Mouse (Mus musculus): ENCODE results near the gene Olfr1141.

Gene Olfr1141

DNA sequence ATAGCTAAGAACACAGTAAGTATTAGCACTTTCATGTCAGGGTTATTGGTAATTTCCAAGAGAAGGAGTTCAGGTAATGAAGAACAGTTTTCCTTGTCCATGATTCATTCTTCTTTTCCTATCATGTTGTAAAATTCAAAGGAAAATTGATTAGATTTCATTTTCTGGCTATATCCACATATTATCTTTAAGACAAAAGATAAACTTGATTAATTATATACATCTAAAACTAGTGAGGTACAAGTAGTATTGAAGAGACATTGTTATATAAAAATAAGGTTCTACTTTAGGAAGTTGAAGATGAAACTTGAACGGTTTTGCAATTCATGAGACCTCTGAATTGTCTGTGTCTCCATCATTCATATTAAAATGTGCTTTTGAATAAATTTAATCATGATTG is at the start of gene Olfr1141:
Olfr1141 (minus strand) TSS at position 101 of the 400 bp plus-strand sequence.
- no peak for DNase-seq (ENCODE audit: extremely low spot score, low read depth, low spot score)

DNA sequence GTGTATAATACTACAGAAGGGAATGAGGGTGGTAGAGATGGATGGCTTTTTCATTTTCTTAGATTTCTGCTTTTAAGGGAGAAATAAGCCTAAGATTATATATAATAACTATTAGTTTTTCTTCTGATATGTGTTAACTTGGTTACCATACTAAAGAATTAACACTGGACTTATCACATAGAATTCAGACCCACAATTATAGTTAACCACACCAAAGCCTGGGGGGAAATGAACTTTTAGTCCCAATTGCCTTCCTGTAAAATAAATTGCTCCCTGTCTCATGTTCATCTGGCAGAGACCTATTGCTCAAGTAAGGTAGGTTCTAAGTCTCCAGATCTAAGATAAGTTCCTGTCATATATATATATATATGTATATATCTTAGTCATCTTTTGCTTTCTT is 46.5 kb upstream of the Olfr1141 start, which contains the start of gene Olfr1143:
Olfr1143 (plus strand) TSS at position 301 of the 400 bp plus-strand sequence.
- no peak for DNase-seq (ENCODE audit: extremely low spot score, low read depth, low spot score)

DNA sequence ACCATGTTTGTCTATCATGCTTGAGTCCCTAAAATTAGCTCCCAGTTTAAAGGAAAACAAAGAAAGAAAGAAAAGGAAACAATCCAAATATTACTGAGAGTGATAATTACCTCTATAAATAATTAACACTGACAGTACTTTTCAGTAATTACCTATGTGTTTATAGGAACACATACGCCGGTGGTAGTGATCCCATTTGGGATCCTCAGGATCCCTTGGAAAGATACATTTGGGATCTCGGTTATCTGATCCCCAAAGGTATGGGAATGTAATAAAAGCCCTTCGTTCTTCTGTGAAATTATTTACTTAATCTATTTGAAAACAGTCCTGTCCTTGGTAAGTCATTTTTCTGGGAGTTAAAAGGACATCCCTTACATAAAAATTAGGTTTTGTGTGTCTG is 25.4 kb upstream of the Olfr1141 start, which contains the start of gene Olfr152:
Olfr152 (plus strand) TSS at position 301 of the 400 bp plus-strand sequence.
- DNase-seq (ENCODE audit: extremely low spot score, low read depth, low spot score), result no peak

DNA sequence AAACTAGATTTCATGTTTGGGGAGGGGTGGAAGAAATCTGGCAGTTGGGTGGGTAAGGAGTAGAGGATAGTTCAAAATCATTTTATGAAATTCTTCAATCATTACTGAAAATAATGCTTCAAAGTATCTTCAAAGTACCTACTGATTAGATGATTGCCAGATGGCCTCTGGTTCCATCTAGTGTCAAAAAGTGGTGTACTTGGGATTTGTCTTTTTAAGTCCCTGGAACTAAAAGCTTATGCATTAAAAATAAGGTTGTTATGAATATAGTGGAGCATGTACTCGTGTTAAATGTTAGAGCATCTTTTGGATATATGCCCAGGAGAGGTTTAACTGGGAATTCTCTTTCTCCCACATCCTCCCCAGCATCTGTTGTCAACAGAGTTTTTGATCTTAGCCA is 22.4 kb upstream of the Olfr1141 start:
- no peak for DNase-seq (ENCODE audit: extremely low spot score, low read depth, low spot score)

DNA sequence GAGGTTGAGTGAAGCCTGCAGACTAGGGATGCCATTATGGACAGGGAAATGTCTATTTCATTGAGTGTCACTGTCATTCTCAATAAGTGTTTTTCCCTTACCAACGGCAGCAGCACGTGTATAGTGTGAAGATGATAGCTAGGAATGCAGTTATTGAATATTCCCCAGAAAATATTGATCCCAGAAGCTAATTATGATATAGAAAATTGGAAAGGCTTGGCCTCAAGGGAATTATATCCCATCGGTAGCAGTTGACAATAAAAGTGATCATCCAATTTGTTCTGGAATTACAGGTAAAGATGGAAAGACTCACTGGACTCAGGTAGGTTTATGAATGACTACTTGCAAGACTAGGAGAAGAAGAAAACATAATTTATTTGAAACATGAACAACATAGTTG is 10.3 kb downstream of the Olfr1141 start, which contains the start of gene Olfr1140:
Olfr1140 (plus strand) TSS at position 301 of the 400 bp plus-strand sequence.
- DNase-seq (ENCODE audit: extremely low spot score, low read depth, low spot score), result no peak

DNA sequence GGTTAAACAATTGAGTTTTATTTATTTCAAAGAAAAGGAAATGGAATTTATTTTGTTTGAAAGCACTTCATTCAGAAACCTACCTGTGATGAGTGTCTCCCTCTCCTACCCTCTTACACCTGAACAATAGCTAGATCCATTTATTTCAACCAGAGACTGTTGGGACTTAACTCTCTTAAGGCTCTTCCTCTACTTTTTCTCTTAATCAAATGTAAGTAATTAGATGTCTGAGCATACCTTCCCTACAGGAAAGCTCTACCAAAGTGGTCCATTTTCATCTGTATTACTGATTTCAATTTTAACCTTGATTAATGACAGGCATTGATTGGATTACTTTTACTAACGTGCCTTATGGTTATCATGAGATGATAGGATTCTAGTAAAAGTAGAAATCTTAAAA is 13.9 kb downstream of the Olfr1141 start, which contains the start of gene Olfr1138:
Olfr1138 (minus strand) TSS at position 101 of the 400 bp plus-strand sequence.
- no peak for DNase-seq (ENCODE audit: extremely low spot score, low read depth, low spot score)

DNA sequence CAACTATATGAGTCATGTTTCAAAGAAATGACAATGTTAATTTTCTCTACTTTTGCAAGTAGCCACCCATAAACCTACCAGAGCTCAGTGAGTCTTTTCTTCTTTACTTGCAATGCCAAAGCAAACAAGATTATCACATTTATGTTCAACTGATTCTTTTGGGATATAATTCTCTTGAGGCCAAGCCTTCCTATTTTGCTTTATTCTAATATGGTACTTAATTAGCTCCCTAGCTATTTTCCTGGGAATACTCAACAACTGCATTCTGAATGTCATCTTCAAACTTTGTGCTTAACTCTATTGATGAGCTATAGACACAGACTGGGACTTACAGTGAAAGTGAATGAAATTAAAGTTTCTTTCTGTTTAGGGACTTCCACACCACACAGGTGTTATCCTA is 40.7 kb downstream of the Olfr1141 start, which contains the start of gene Olfr1137:
Olfr1137 (minus strand) TSS at position 101 of the 400 bp plus-strand sequence.
- DNase-seq (ENCODE audit: extremely low spot score, low read depth, low spot score), result no peak

All from hindlimb bud, embryonic 11.5 days (tissue).